Mouse (Mus musculus): Measurements from ENCODE around the gene Pdlim1.

GRCm38 (mm10) chr19:40178311-40178710, 93.3 kb downstream of the Pdlim1 start:
- TF ChIP-seq CTCF (IDR thresholded peaks at IDR 0.05; ENCODE audit: borderline replicate concordance, insufficient read depth, low read length) (no peak), POLR2A (IDR thresholded peaks at IDR 0.05; ENCODE audit: low read depth, low read length) (no peak)
